Mouse (Mus musculus) heart, postnatal 0 days (tissue): ENCODE results near the gene Lancl3.

Source experiments
- CTCF ChIP-seq: IDR thresholded peaks from 2 replicates; pipeline ENCODE4 v1.5.1; 2016; ENCODE audit warnings: antibody characterized with exemption, control low read depth, low read depth
- EP300 ChIP-seq: IDR thresholded peaks from 2 replicates; pipeline ENCODE4 v1.6.1; 2016; ENCODE audit warnings: antibody characterized with exemption, low read depth

DNA sequence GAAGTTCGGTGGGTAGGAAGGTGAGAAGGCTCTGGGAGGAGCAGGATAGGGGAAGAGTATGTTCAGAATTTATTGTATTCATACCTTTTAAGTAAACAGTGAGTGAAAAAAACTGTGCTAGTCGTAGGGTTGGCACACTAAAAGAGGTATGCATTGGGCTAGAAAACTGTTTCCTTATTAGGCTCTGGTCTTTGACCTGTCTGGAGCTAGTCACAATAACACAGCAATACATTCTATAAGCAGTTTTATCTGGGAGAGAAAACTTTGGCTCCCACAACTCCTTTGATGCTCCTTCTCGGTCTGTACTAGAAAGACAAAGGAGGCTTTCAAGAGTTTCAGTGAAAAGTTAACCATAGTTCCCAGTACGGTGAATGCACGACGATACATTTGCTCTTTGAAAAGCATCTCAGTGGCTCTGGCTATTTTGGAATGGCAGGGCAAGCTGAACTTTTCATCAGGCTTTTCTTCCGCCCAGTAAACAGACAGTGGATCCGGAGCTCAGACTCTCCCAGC, 72.3 kb downstream of the Lancl3 start:
- no peak for TF ChIP-seq EP300
- no peak for TF ChIP-seq CTCF
